Mouse (Mus musculus) cerebellum, postnatal 14 days (tissue): ENCODE measurements around the gene Rhebl1.
"Not testable (repeated sequence)": the region's sequence is repeated elsewhere in the genome, so short reads cannot be mapped to it uniquely, and the experiment has no call there.

Experiments
- DNase-seq, 2 experiments: peaks; one replicate each; pipeline ENCODE4 v3.0.0; 2021; ENCODE audit warnings: mixed read lengths in 2 of 2

Gene Rhebl1

GRCm38 (mm10) chr15:98893940-98894745, at the start of gene Rhebl1:
Rhebl1 (minus strand) TSS chr15:98894540.
- peak; percentile 43 to 55 for DNase-seq

GRCm38 (mm10) chr15:98943133-98943532, 48.8 kb upstream of the Rhebl1 start:
- DNase-seq = no peak

DNA sequence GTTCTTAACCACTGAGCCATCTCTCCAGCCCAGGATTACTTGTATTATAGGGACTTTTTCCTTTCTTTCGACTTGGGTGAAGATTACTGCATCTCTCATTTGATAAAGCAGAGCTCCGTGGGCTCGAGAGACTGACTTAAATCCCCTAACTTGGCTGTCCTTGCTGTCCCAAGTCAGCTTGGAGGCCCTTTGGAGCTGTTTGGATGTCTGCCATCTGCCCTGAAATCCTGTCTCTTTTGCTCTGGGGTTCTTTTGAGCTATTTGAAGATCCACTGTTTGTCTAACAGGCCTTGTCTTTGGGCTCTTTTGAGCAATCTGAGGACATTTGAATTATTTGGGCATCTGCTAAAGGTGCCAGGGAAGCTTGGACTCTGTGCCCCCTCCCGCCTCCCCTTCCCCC, 47.7 kb upstream of the Rhebl1 start:
- peak; percentile 41 to 45 for DNase-seq

- no peak for DNase-seq
Observed at GRCm38 (mm10) chr15:98941539-98941938, 47.2 kb upstream of the Rhebl1 start.

GRCm38 (mm10) chr15:98940816-98941215, 46.5 kb upstream of the Rhebl1 start:
- DNase-seq = peak; percentile 64 to 65

DNA sequence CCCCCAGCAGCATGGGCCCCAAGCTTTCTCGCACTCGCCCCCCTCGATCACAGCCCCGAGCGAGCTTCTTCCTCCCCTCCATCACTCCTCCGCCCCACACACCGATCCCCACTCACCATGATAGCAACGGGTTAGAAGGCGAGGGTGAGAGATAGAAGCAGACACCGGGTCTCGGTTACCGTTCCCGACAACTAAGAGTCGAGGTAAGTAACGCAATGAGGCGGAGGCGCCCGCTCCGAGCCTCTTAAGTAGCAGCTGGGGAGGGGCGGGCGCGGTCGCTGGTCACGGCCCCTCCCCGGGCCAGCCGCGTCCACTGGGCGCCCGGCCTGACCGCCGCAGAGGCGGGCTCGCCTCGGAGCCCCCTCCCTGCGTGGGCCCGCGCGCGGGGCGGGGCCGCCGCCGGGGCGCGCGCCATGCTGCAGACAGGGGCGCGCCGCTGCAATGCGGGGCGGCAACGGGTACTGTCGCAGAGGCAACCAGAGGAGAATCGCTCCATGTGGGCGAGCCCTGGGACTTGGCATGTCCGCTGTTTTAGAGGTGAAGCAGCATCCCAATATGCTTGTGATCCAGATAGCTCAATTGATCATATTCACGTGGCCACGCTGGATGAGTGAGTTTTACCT, 40.0 kb upstream of the Rhebl1 start, which contains the start of gene Tuba1b:
Gene Tuba1b, minus strand, starts transcription at position 349 of the 623 bp plus-strand sequence.
- DNase-seq = peak; percentile 92 to 94

DNA sequence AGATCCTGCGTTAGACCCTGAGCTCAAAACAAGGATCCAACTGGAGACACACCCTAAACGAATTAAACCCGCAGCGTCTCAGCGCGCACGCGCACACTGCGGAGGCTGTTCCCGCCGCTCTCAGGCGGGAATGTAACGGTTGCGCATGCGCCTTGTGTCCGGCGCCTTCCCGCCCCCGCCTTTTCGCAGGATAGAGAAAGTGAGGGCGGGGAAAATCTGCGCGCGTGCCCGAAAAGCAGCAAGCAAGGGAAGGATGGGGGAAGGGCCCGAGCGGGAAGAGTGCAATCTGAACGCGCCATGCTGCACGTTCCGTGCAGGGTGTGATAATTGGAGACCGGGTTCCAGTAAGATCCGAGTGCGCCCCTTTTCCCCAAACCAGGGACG, 39.5 kb upstream of the Rhebl1 start:
- peak; percentile 98 to 99 for DNase-seq

GRCm38 (mm10) chr15:98933004-98933671, 38.8 kb upstream of the Rhebl1 start:
- DNase-seq = peak; percentile 63 to 67

GRCm38 (mm10) chr15:98930998-98931397, 36.7 kb upstream of the Rhebl1 start:
- no peak for DNase-seq

DNA sequence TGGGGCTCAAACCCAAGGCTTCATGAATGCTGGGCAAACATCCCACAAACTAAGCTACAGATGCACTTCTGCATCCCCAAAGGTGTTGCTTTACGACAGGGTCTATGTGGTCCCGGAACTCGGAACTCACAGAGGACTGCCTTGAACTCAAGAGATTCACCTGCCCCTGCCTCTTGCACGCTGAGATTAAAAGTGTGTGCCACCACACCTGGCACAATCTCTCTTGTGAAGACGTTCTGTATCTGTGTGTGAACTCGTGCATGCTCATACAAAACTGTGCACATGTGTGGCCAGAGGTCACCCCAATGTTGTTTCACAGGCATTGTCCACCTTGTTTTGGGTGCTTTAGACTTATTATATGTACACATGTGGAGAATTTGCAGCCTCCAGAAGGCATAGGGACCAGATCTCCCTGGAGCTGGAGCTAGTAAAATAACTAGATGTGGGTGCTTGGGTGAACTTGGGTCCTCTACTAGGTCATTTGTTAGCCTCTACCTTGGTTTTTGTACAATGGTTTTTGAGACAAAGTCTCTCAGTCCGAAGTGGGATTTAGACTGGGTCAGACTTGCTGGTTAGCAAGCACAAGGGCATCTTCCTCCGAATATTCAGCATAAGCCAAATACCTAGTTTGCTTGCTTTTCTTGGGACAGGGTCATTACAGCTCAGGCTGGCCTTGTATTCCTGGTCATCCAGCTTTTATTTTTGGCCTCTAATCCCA, 35.8 kb upstream of the Rhebl1 start:
- peak in 1 of 2 experiments; percentile 23 for DNase-seq

DNA sequence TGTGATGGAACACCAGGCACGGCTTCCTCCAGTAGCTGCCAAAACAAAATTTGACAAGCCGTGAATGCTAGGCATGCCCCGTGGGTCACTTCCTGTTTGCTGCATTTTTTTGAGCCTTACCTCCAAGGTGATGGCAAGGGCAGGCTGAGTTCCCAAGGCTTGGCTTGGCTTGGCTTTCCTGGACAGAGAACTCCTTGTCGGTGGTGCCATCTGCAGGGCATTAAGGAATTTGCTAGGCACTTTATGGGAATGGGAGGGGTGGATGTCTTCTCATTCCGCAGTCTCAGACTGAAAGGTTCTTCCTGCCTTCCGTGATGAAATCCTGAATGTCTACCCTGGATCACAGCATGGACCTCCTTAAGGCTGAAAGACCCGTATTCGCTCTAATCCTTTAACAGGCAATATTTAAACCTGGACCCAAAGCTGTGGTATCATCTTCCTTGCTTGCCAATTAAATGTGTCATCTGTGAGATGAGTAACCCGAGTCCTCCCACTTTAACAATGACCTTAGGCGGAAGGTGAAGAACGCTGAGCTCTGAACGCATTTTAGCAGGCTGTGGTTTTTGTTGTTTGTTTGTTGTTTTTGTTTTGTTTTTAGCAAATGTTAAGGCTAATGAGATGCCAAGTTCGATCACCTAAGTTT, 34.4 kb upstream of the Rhebl1 start:
- peak; percentile 90 for DNase-seq

GRCm38 (mm10) chr15:98927566-98927965, 33.2 kb upstream of the Rhebl1 start:
- no peak for DNase-seq

- no peak for DNase-seq
Observed at GRCm38 (mm10) chr15:98924682-98925081, 30.3 kb upstream of the Rhebl1 start.

GRCm38 (mm10) chr15:98923031-98923537, 28.7 kb upstream of the Rhebl1 start:
- DNase-seq = no peak

GRCm38 (mm10) chr15:98922581-98922980, 28.2 kb upstream of the Rhebl1 start:
- DNase-seq = no peak

- no peak for DNase-seq
Observed at GRCm38 (mm10) chr15:98921510-98921909, 27.2 kb upstream of the Rhebl1 start.

- not testable (repeated sequence) for DNase-seq
Observed at GRCm38 (mm10) chr15:98918499-98918895, 24.2 kb upstream of the Rhebl1 start.

DNA sequence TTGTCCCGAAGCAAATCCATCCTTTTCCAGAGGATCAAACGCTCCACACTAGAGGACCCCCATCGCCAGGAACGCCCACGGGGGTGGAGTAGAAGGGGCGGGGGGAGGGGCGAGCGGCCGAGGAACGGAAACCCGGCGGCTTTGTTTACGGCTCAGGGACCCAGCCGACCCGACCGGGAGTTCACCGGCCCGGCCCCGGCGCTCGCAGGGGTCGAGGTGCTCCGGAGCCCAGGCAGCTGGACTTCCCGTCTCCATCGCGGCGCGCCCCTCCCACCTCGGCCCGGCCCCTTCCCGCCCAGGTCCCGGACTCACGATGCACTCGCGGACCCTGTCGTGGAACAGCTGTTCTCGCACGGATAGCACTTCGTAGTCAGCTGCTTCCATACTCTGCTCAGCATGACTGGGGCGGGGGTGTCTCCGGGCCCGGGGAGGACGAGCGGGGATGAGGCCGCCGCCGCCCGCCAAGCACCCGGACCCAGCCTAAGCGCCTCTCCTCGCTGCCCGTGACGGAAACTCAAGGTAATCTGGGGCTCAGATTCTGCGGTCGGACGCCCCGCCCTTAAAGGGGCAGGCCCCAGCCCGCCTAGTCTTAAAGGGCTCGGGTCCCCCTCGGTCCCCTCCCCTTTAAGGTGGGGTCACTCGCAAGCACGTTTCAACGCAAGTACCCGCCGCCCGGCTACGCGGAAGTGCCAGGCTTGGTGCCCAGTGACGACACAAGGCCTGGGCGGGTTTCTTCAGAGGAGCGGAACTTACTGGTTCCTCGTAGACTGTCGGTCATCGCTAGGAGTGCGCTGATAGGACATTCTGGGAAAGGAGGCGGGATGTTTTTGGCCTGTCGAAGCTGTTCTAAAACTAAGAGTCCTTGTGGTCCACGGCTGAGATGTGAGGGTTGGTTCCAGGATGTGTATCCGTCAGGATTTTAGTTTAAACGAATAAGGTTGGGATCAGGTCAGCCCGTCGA, 23.5 kb upstream of the Rhebl1 start, which contains the start of gene Lmbr1l:
Gene Lmbr1l, minus strand, starts transcription at position 694 of the 961 bp plus-strand sequence.
- DNase-seq = peak; percentile 99 to 100

- DNase-seq = peak in 1 of 2 experiments; percentile 30
Observed at GRCm38 (mm10) chr15:98917091-98917490, 22.8 kb upstream of the Rhebl1 start.

DNA sequence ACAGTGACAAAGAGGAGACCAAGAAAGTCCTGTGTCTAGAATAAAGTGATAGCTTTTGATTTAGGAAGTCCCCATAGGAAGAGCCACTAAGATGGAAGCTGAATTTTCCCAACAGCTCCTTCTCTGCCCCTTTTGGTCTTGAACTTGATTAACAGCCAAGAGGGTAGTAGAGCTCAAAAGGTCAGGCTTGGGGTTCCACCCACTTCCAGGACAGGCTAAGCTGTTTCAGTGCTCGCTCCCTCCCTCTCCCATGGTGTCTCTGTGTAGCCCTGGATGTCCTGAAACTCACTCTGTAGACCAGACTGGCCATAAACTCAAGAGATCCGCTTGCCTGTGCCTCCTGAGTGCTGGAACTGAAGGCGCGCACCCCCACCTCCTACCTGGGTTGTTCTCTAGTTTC, 21.7 kb upstream of the Rhebl1 start:
- no peak for DNase-seq

DNA sequence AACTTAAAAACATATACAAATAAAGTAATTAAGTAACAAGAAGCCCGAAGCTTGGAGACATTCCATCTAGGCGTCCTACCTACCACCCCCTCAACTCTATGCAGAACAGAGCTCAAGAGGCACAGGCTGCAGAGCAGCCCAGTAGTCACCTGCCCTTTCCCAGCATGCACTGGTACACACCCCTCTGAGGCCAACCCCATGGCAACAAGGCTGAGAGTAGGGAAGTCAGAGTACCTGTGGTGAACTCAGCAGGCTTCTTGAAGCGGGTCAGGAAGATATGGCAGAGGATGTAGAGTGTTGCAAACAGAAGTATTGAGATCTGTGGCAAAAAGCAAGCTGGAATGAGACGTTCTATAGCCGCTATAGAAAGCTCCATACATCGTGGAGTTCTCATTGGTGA, 20.6 kb upstream of the Rhebl1 start:
- DNase-seq = no peak
